Mouse (Mus musculus): ENCODE data around the gene Foxn3. TPM values are rescaled to one million over a fixed set of nuclear protein-coding genes. Genes with fewer than 3 reads are reported as not detected.

Gene Foxn3
- polyA plus RNA-seq, 1 experiment from 2014 or later, result 60.5 TPM

DNA sequence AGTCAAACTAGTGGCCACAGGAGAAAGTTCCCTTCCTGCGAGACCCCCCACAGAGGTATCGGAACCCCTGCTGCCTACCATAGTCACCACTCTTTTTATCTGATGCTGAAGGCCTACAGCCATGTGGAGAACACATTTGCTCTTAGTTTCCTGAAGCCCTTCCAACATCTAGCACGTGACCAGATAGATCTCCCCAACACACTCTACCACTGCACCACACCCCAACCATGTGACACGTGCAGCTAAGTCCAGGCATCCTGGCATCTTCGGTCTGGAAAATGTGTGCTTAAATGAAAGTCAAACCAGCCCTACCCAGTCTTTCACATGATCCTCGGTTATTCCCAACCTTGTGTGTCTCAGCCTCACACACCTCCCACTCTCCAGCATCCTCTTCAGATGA lies 200.4 kb downstream of the Foxn3 start:
- Histone ChIP-seq H3K27me3 (replicated peaks; ENCODE audit: control insufficient read depth, insufficient read depth, low read length) (no peaks in the 10 kb centered on the region), H3K4me2 (ENCODE audit: low read length) (no peak overlapping the region), H3K36me3 (ENCODE audit: control insufficient read depth, insufficient read depth, low read length) (no peaks in the 10 kb centered on the region), H3K27ac (ENCODE audit: low read depth, low read length) (no peak overlapping the region), H3K4me3 (ENCODE audit: low read length) (no peak overlapping the region), H3K4me1 (ENCODE audit: control insufficient read depth, insufficient read depth, low read depth, low read length) (peaks cover 9% of the 10 kb centered on the region), H3K9ac (ENCODE audit: low read depth, low read length) (no peak overlapping the region), H3K9me3 (ENCODE audit: control insufficient read depth, low read length) (no peaks in the 10 kb centered on the region)
- 92% methylated on average over 6 of the region's 6 CpGs for WGBS
- ATAC-seq, result no peak

DNA sequence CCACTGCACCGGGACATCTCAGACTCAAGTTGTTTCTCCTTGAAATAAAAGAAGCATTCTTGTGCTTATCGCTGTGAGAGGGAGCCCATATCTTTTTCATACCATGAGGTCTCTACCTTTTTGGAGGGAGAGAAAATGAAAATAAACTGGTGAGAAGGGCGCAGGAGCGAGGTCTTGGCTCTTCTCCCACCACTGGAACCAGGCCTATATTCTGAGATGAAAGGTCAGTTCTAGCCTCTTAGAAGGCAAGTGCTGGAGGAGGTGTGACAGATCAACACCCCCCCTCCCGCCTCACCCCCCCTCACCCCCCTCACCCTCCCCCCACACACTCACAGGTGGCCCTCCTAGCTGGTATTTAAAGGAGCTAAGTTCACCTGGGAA lies 201.6 kb downstream of the Foxn3 start:
- no peaks in the 10 kb centered on the region for H3K36me3 ChIP-seq (ENCODE audit: control insufficient read depth, insufficient read depth, low read length)
- 59% methylated on average over 5 of the region's 5 CpGs for WGBS
- no peak for ATAC-seq
- no peak overlapping the region for H3K9ac ChIP-seq (ENCODE audit: low read depth, low read length)
- no peaks in the 10 kb centered on the region for H3K27me3 ChIP-seq (replicated peaks; ENCODE audit: control insufficient read depth, insufficient read depth, low read length)
- peak overlapping the region; percentile 39 for H3K27ac ChIP-seq (ENCODE audit: low read depth, low read length)
- H3K4me2 ChIP-seq (ENCODE audit: low read length), result no peak overlapping the region
- H3K4me1 ChIP-seq (ENCODE audit: control insufficient read depth, insufficient read depth, low read depth, low read length), result peaks cover 9% of the 10 kb centered on the region
- no peaks in the 10 kb centered on the region for H3K9me3 ChIP-seq (ENCODE audit: control insufficient read depth, low read length)
- no peak overlapping the region for H3K4me3 ChIP-seq (ENCODE audit: low read length)

DNA sequence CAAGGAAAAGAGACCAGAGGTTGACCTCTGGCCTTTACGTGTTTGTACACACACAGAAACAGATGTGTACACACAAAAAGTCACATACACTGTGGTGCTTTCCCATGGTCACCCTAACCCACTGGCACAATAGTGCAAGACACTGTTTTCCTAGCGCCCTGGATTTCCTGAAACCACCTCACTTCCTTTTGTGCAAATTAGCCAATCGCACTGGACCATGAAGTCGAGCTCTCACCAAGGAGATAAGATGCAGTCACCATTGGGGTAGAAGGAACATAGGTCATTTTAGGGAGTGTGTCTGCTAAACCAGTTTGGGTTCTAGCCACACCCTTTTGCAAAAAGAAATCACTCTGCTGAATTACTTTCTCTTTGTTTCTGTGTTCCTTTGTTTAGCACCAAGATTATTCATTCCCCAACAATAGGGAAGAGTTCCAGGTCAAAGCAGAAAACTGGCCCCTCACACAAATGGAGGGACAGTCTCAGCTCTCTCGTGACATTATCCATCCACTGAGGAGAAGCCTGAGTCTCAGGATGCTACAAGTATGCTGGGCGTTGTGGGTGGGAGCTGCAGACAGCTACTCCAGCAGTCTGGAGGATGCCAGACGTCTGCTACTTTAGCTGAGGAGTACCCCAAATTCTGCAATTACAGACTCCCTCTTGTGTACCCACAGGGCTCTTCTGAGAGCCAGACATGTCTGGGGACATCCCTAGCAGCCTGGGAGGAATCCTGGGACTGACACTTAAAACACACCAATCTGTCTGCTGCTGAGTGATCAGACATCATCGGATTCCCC lies 202.2 kb downstream of the Foxn3 start:
- no peak for ATAC-seq
- peak overlapping the region; percentile 39 for H3K27ac ChIP-seq (ENCODE audit: low read depth, low read length)
- WGBS, result 51% methylated on average over 8 of the region's 8 CpGs

DNA sequence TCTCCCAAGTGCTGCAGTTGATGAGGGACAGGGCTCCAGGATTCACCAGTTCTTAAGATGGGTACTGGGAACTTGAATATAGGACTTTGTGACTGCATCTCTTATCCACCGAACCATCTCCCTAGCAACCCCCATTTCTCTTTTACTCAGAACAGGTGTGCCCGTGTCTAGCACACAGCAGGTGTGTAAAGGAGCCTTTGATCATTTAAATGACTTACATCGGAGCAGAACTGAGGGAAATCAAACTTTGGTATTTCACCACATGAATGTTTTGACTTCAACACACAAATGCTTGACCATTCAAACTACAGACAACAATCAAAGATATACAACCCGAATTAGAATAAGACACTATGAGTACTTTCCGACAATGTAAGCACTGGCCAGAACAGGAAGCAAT lies 204.7 kb downstream of the Foxn3 start:
- Histone ChIP-seq H3K9ac (ENCODE audit: low read depth, low read length) (no peak overlapping the region), H3K27ac (ENCODE audit: low read depth, low read length) (no peak overlapping the region), H3K4me2 (ENCODE audit: low read length) (no peak overlapping the region), H3K36me3 (ENCODE audit: control insufficient read depth, insufficient read depth, low read length) (no peaks in the 10 kb centered on the region), H3K9me3 (ENCODE audit: control insufficient read depth, low read length) (no peaks in the 10 kb centered on the region), H3K4me1 (ENCODE audit: control insufficient read depth, insufficient read depth, low read depth, low read length) (peaks cover 3% of the 10 kb centered on the region), H3K4me3 (ENCODE audit: low read length) (no peak overlapping the region), H3K27me3 (replicated peaks; ENCODE audit: control insufficient read depth, insufficient read depth, low read length) (no peaks in the 10 kb centered on the region)
- WGBS, result 77% methylated on average over 5 of the region's 5 CpGs
- ATAC-seq, result no peak

More for the DNA sequence above, 202.2 kb downstream of the Foxn3 start:
- Histone ChIP-seq H3K4me2 (ENCODE audit: low read length) (no peak overlapping the region), H3K9me3 (ENCODE audit: control insufficient read depth, low read length) (no peaks in the 10 kb centered on the region), H3K9ac (ENCODE audit: low read depth, low read length) (no peak overlapping the region), H3K4me1 (ENCODE audit: control insufficient read depth, insufficient read depth, low read depth, low read length) (peaks cover 9% of the 10 kb centered on the region), H3K36me3 (ENCODE audit: control insufficient read depth, insufficient read depth, low read length) (no peaks in the 10 kb centered on the region), H3K27me3 (replicated peaks; ENCODE audit: control insufficient read depth, insufficient read depth, low read length) (no peaks in the 10 kb centered on the region), H3K4me3 (ENCODE audit: low read length) (no peak overlapping the region)

DNA sequence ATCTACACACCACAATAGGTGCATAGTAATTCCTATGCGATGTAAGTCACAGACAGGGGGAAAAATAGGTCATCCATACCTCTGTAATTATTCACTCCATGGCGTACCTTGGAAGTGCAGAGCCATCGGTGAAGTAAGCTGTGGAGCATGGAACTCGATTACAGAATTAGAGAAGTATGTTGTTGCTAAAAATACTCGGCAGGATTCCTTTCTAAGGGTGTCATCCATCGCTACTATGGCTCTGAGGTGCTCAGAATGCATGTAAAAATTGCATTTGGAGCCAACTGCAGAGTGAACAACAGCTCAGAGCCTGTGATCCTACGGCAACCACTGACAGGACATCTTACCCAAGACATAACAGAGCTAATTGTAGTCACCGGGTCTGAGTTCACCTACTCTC lies 206.7 kb downstream of the Foxn3 start:
- no peaks in the 10 kb centered on the region for H3K36me3 ChIP-seq (ENCODE audit: control insufficient read depth, insufficient read depth, low read length)
- H3K4me1 ChIP-seq (ENCODE audit: control insufficient read depth, insufficient read depth, low read depth, low read length), result peaks cover 9% of the 10 kb centered on the region
- no peak overlapping the region for H3K9ac ChIP-seq (ENCODE audit: low read depth, low read length)
- ATAC-seq, result no peak
- no peaks in the 10 kb centered on the region for H3K27me3 ChIP-seq (replicated peaks; ENCODE audit: control insufficient read depth, insufficient read depth, low read length)
- no peak overlapping the region for H3K4me3 ChIP-seq (ENCODE audit: low read length)
- no peak overlapping the region for H3K4me2 ChIP-seq (ENCODE audit: low read length)
- WGBS, result 83% methylated on average over 8 of the region's 8 CpGs
- H3K9me3 ChIP-seq (ENCODE audit: control insufficient read depth, low read length), result no peaks in the 10 kb centered on the region
- no peak overlapping the region for H3K27ac ChIP-seq (ENCODE audit: low read depth, low read length)

DNA sequence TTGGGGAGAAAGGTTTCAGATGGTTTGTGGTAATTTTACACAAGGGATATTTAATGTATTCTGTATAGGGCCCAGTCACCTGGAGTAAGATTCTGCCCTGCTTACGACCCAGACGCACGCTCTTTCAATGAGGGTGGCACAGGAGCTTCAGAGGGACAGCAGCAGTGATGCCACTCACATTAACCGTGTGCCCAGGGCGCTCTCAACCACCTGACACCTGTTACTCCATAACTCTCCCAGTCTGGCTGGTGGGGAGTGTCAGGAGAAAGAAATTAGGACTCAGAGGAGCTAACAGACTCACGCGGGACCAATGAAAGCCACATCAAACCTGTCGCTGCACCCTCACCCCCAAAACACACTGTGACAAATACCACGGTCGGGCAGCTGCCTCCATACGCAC lies 209.7 kb downstream of the Foxn3 start:
- Histone ChIP-seq H3K4me3 (ENCODE audit: low read length) (no peak overlapping the region), H3K4me1 (ENCODE audit: control insufficient read depth, insufficient read depth, low read depth, low read length) (peaks cover 12% of the 10 kb centered on the region), H3K36me3 (ENCODE audit: control insufficient read depth, insufficient read depth, low read length) (no peaks in the 10 kb centered on the region), H3K4me2 (ENCODE audit: low read length) (no peak overlapping the region), H3K9me3 (ENCODE audit: control insufficient read depth, low read length) (no peaks in the 10 kb centered on the region), H3K27ac (ENCODE audit: low read depth, low read length) (no peak overlapping the region), H3K9ac (ENCODE audit: low read depth, low read length) (no peak overlapping the region), H3K27me3 (replicated peaks; ENCODE audit: control insufficient read depth, insufficient read depth, low read length) (no peaks in the 10 kb centered on the region)
- 91% methylated on average over 11 of the region's 11 CpGs for WGBS
- no peak for ATAC-seq

DNA sequence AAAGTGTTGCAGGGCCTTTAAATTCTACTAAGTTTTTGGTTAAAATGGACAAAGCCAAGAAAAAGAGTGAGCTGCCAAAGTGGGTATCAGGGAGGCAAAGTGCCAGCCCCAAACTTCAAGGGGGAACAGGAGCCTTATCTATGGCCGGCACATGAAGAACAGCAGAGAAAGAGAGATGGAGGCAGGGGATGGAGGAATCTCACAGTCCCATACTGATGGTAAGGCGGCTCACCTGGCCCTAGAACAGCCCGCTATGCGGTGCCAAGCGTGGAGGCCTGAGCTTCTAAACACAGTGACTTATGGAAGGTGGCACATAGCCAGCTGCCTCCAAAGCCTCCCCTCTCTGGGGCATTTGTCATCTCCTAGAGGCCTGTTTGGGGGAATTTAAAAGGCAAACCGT lies 210.8 kb downstream of the Foxn3 start:
- Histone ChIP-seq H3K4me3 (ENCODE audit: low read length) (no peak overlapping the region), H3K4me2 (ENCODE audit: low read length) (no peak overlapping the region), H3K4me1 (ENCODE audit: control insufficient read depth, insufficient read depth, low read depth, low read length) (peaks cover 15% of the 10 kb centered on the region), H3K27ac (ENCODE audit: low read depth, low read length) (no peak overlapping the region), H3K27me3 (replicated peaks; ENCODE audit: control insufficient read depth, insufficient read depth, low read length) (no peaks in the 10 kb centered on the region), H3K9me3 (ENCODE audit: control insufficient read depth, low read length) (no peaks in the 10 kb centered on the region), H3K36me3 (ENCODE audit: control insufficient read depth, insufficient read depth, low read length) (no peaks in the 10 kb centered on the region), H3K9ac (ENCODE audit: low read depth, low read length) (no peak overlapping the region)
- ATAC-seq, result no peak
- 75% methylated on average over 6 of the region's 6 CpGs for WGBS

DNA sequence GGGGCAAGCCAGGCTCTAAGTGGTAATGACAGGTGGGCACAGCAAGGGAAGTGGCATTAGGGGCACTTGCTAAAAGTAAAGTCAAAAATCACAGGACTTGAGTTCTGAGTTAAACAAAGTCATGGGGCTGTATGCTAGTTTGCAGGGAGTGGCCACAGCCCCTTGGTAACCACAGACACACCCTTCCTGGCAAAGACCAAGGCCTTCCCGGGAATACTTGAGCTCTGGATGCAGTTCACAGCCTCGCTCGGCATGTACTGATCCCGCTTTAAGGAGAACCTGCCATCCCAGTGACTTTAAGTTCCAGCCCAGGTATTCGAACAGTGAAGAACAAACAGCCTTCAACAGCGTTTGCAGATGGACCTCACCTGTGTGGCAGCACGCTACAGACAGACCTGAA lies 211.2 kb downstream of the Foxn3 start:
- 84% methylated on average over 7 of the region's 7 CpGs for WGBS
- ATAC-seq, result no peak
- no peaks in the 10 kb centered on the region for H3K36me3 ChIP-seq (ENCODE audit: control insufficient read depth, insufficient read depth, low read length)
- H3K27ac ChIP-seq (ENCODE audit: low read depth, low read length), result no peak overlapping the region
- no peaks in the 10 kb centered on the region for H3K9me3 ChIP-seq (ENCODE audit: control insufficient read depth, low read length)
- no peak overlapping the region for H3K4me3 ChIP-seq (ENCODE audit: low read length)
- no peak overlapping the region for H3K9ac ChIP-seq (ENCODE audit: low read depth, low read length)
- peaks cover 15% of the 10 kb centered on the region for H3K4me1 ChIP-seq (ENCODE audit: control insufficient read depth, insufficient read depth, low read depth, low read length)
- H3K4me2 ChIP-seq (ENCODE audit: low read length), result no peak overlapping the region
- H3K27me3 ChIP-seq (replicated peaks; ENCODE audit: control insufficient read depth, insufficient read depth, low read length), result no peaks in the 10 kb centered on the region

DNA sequence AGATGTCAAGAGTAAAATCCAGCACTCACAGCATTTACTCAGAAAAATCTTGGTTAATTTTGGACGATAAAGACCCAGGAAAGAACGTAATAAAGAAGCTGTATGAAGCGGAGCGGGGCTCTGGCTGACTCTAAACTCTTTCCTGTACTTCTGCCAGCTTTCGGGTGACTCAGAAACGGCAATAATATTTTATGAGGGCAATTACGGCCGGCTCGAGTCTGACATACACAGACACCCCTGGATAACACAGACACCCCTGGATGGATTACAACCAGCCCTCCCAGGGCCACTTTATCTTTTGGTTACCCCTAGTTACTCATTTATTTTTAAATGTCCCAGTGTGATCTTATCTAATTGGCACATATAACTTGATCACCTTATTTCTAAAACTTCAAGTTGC lies 211.7 kb downstream of the Foxn3 start:
- WGBS, result 71% methylated on average over 9 of the region's 9 CpGs
- Histone ChIP-seq H3K36me3 (ENCODE audit: control insufficient read depth, insufficient read depth, low read length) (no peaks in the 10 kb centered on the region), H3K9me3 (ENCODE audit: control insufficient read depth, low read length) (no peaks in the 10 kb centered on the region), H3K27me3 (replicated peaks; ENCODE audit: control insufficient read depth, insufficient read depth, low read length) (no peaks in the 10 kb centered on the region), H3K4me3 (ENCODE audit: low read length) (no peak overlapping the region), H3K4me2 (ENCODE audit: low read length) (no peak overlapping the region), H3K9ac (ENCODE audit: low read depth, low read length) (no peak overlapping the region), H3K27ac (ENCODE audit: low read depth, low read length) (no peak overlapping the region), H3K4me1 (ENCODE audit: control insufficient read depth, insufficient read depth, low read depth, low read length) (peaks cover 15% of the 10 kb centered on the region)
- no peak for ATAC-seq

DNA sequence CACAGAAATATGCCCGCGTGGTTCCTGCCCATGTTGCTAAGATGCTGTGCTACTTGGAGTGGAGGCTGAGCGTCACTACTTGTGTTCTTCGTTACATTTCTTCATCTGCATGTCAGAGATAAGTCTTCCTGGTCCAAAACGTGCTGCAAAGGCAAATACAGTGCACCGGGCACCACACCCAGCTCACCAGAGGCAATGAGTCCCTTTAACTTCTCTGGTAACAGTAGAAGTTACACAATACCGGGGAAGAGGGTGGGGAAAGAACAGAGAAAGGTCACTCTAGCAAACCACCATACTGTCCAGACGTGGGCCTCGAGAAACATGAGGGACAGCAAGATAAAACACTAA lies 213.8 kb downstream of the Foxn3 start:
- Histone ChIP-seq H3K4me3 (ENCODE audit: low read length) (no peak overlapping the region), H3K9me3 (ENCODE audit: control insufficient read depth, low read length) (no peaks in the 10 kb centered on the region), H3K27ac (ENCODE audit: low read depth, low read length) (no peak overlapping the region), H3K4me1 (ENCODE audit: control insufficient read depth, insufficient read depth, low read depth, low read length) (peaks cover 15% of the 10 kb centered on the region), H3K27me3 (replicated peaks; ENCODE audit: control insufficient read depth, insufficient read depth, low read length) (no peaks in the 10 kb centered on the region), H3K36me3 (ENCODE audit: control insufficient read depth, insufficient read depth, low read length) (no peaks in the 10 kb centered on the region), H3K4me2 (ENCODE audit: low read length) (no peak overlapping the region), H3K9ac (ENCODE audit: low read depth, low read length) (no peak overlapping the region)
- no peak for ATAC-seq
- 82% methylated on average over 9 of the region's 9 CpGs for WGBS
